Mouse (Mus musculus) layer of hippocampus, postnatal 25 days (tissue): Measurements from ENCODE around the gene Cyba. TPM values are rescaled to one million over a fixed set of nuclear protein-coding genes. Genes with fewer than 3 reads are reported as not detected.

ENCODE experiments used
- microRNA-seq, 2 experiments: library from miRNA; unstranded; fragments of <30 nt; microRNA quantifications; one replicate each; pipeline ENCODE4 v1.2.0; 2021
- total RNA-seq, 2 experiments: library from RNA; stranded (reverse); gene quantifications; 2 replicates each; pipeline ENCODE4 v1.2.3; 2021

Cyba gene
- total RNA-seq, 2 experiments from 2014 or later: 8.9 to 10.3 TPM

Small RNA genes lying within 50 kb of the gene (microRNA-seq; reads per million reads assigned to microRNA genes)
- 0 reads per million in 2 experiments for gene Gm24366

Other genes with a start within 250 kb of the Cyba start
- 10 to 100 TPM; 37.8 to 43.4 TPM for gene Zfpm1, start 150.8 kb downstream of the Cyba start, total RNA-seq
- under 1 TPM; 0.79 to 0.92 TPM for gene Trhr2, start 72.2 kb downstream of the Cyba start, total RNA-seq
- 10 to 100 TPM; 32.8 to 38.5 TPM for gene Zc3h18, start 56.3 kb downstream of the Cyba start, total RNA-seq
- not detected for gene Il17c, start 10.9 kb downstream of the Cyba start, total RNA-seq
- gene Mvd, start 10.5 kb upstream of the Cyba start, total RNA-seq: 10 to 100 TPM; 23.1 to 25.2 TPM
- gene Snai3, start 27.8 kb upstream of the Cyba start, total RNA-seq: not detected
- 10 to 100 TPM; 26.0 to 35.0 TPM for gene Rnf166, start 43.1 kb upstream of the Cyba start, total RNA-seq
- 10 to 100 TPM; 22.1 to 22.2 TPM for gene Ctu2, start 43.2 kb upstream of the Cyba start, total RNA-seq
- gene Piezo1, start 118.4 kb upstream of the Cyba start, total RNA-seq: 1 to 10 TPM; 3.6 to 5.7 TPM
- gene Cdt1, start 135.1 kb upstream of the Cyba start, total RNA-seq: 1 to 10 TPM; 1.1 to 1.6 TPM
- 10 to 100 TPM; 62.5 to 69.6 TPM for gene Aprt, start 144.0 kb upstream of the Cyba start, total RNA-seq
- 10 to 100 TPM; 11.2 TPM for gene Galns, start 178.5 kb upstream of the Cyba start, total RNA-seq
- 10 to 100 TPM; 75.2 to 87.6 TPM for gene Trappc2l, start 178.7 kb upstream of the Cyba start, total RNA-seq
- gene Pabpn1l, start 189.8 kb upstream of the Cyba start, total RNA-seq: under 1 TPM in 1 of 2 experiments, not detected in 1; 0.45 TPM